Mouse (Mus musculus) limb, embryonic 12.5 days (tissue): ENCODE results near the gene Ly6g5c. TPM values are rescaled to one million over a fixed set of nuclear protein-coding genes. Genes with fewer than 3 reads are reported as not detected.
A peak's percentile ranks its signal among the peaks of the same experiment; 100 is the strongest.

ENCODE experiments used
- ATAC-seq: fragments of 200-750 bp; cut with Nextera tagmentation; 2 replicates; pipeline ENCODE4 v1.8.0; 2017; ENCODE audit warnings: low read depth, moderate TSS enrichment; ENCODE audit not compliant: insufficient number of reproducible peaks, insufficient read depth, low FRiP score, low TSS enrichment
- H3K27ac ChIP-seq: fragments of 300-500 bp; sonication (generic); 2 replicates; pipeline ENCODE4 v1.5.1; 2016; ENCODE audit warnings: mild to moderate bottlenecking, moderate library complexity
- H3K27me3 ChIP-seq: fragments of 300-500 bp; sonication (generic); 2 replicates; pipeline ENCODE4 v1.6.1; 2016; ENCODE audit warnings: mild to moderate bottlenecking, moderate library complexity
- H3K36me3 ChIP-seq: fragments of 300-500 bp; sonication (generic); 2 replicates; pipeline ENCODE4 v1.6.1; 2016; ENCODE audit warnings: mild to moderate bottlenecking, moderate library complexity
- H3K4me1 ChIP-seq: fragments of 300-500 bp; sonication (generic); replicated peaks from 2 replicates; pipeline ENCODE4 v1.6.1; 2016
- H3K4me2 ChIP-seq: fragments of 300-500 bp; sonication (generic); 2 replicates; pipeline ENCODE4 v1.6.1; 2016; ENCODE audit warnings: mild to moderate bottlenecking, moderate library complexity
- H3K4me3 ChIP-seq: fragments of 300-500 bp; sonication (generic); replicated peaks from 2 replicates; pipeline ENCODE4 v1.5.1; 2016; ENCODE audit warnings: mild to moderate bottlenecking
- H3K9ac ChIP-seq: fragments of 300-500 bp; sonication (generic); replicated peaks from 2 replicates; pipeline ENCODE4 v1.6.1; 2016; ENCODE audit warnings: mild to moderate bottlenecking, moderate library complexity
- H3K9me3 ChIP-seq: fragments of 300-500 bp; sonication (generic); 2 replicates; pipeline ENCODE4 v1.6.1; 2016; ENCODE audit warnings: mild to moderate bottlenecking, moderate library complexity
- WGBS: fragments of 180-500 bp; shearing (Covaris S2); methylation state at CpG from one replicate; pipeline ENCODE4 v1.1.7; 2016; 5-methylcytosine and 5-hydroxymethylcytosine counted together
- polyA plus RNA-seq: library from polyadenylated mRNA; unstranded; fragments of >200 nt; fragmentation: Nextera tagmentation; extraction: Ambion mirVana; gene quantifications from 2 replicates; pipeline ENCODE4 v1.2.1, GENCODE M21; 2016

Ly6g5c gene
- polyA plus RNA-seq, 1 experiment from 2014 or later: not detected

GRCm38 (mm10) chr17:35128996-35129395 lies 20.9 kb downstream of the Ly6g5c start:
- Histone ChIP-seq H3K27ac (no peak overlapping the region), H3K4me2 (no peak overlapping the region), H3K4me1 (peaks cover 29% of the 10 kb centered on the region), H3K9me3 (no peaks in the 10 kb centered on the region), H3K36me3 (peaks cover 34% of the 10 kb centered on the region), H3K4me3 (no peak overlapping the region), H3K27me3 (no peaks in the 10 kb centered on the region), H3K9ac (peak overlapping the region; percentile 18; the same call in 1 of the 2 replicates)
- ATAC-seq: no peak
- 71% methylated on average over 11 of the region's 11 CpGs for WGBS

- Histone ChIP-seq H3K27me3 (no peaks in the 10 kb centered on the region), H3K27ac (no peak overlapping the region), H3K4me2 (no peak overlapping the region), H3K9me3 (no peaks in the 10 kb centered on the region), H3K9ac (no peak overlapping the region), H3K4me3 (no peak overlapping the region), H3K36me3 (peaks cover 24% of the 10 kb centered on the region), H3K4me1 (peaks cover 19% of the 10 kb centered on the region)
- WGBS: 93% methylated on average over 8 of the region's 8 CpGs
- no peak for ATAC-seq
Measured at GRCm38 (mm10) chr17:35131038-35131437, 23.0 kb downstream of the Ly6g5c start.

- no peak for ATAC-seq
- Histone ChIP-seq H3K4me2 (no peak within 1 kb of the TSS), H3K27ac (no peak within 1 kb of the TSS), H3K9ac (no peak within 1 kb of the TSS), H3K4me3 (no peak within 1 kb of the TSS), H3K9me3 (no peaks in the 10 kb centered on the region), H3K4me1 (peaks cover 23% of the 10 kb centered on the region), H3K27me3 (no peaks in the 10 kb centered on the region), H3K36me3 (peaks cover 24% of the 10 kb centered on the region)
- 85% methylated on average over 15 of the region's 15 CpGs for WGBS
Measured at GRCm38 (mm10) chr17:35131500-35132173, 23.6 kb downstream of the Ly6g5c start, which contains the start of gene Apom. Gene Apom, minus strand, starts transcription at chr17:35132050.

GRCm38 (mm10) chr17:35132174-35132560 lies 24.1 kb downstream of the Ly6g5c start:
- Histone ChIP-seq H3K4me2 (no peak overlapping the region), H3K27ac (no peak overlapping the region), H3K4me1 (peaks cover 23% of the 10 kb centered on the region), H3K36me3 (peaks cover 24% of the 10 kb centered on the region), H3K4me3 (no peak overlapping the region), H3K9me3 (no peaks in the 10 kb centered on the region), H3K9ac (no peak overlapping the region), H3K27me3 (no peaks in the 10 kb centered on the region)
- ATAC-seq: no peak
- WGBS: 82% methylated on average over 3 of the region's 3 CpGs

- no peak overlapping the region for H3K4me3 ChIP-seq
- 93% methylated on average over 7 of the region's 7 CpGs for WGBS
Measured at GRCm38 (mm10) chr17:35133517-35133916, 25.4 kb downstream of the Ly6g5c start.

GRCm38 (mm10) chr17:35134801-35135590 lies 26.9 kb downstream of the Ly6g5c start, which contains the start of gene Bag6:
Gene Bag6, plus strand, starts transcription at chr17:35135178.
- under 1% methylated on average over 66 of the region's 66 CpGs for WGBS

More at GRCm38 (mm10) chr17:35133517-35133916, 25.4 kb downstream of the Ly6g5c start:
- Histone ChIP-seq H3K36me3 (peaks cover 25% of the 10 kb centered on the region), H3K4me2 (no peak overlapping the region), H3K27me3 (no peaks in the 10 kb centered on the region), H3K9me3 (no peaks in the 10 kb centered on the region), H3K9ac (no peak overlapping the region), H3K4me1 (peaks cover 18% of the 10 kb centered on the region), H3K27ac (no peak overlapping the region)
- ATAC-seq: no peak

GRCm38 (mm10) chr17:35135591-35136320 lies 27.7 kb downstream of the Ly6g5c start:
- peak overlapping the region; percentile 91 for H3K27ac ChIP-seq
- ATAC-seq: peak; percentile 42
- 1% methylated on average over 43 of the region's 43 CpGs for WGBS

More at GRCm38 (mm10) chr17:35134801-35135590, 26.9 kb downstream of the Ly6g5c start, which contains the start of gene Bag6:
- Histone ChIP-seq H3K4me2 (peak within 1 kb of the TSS; percentile 96), H3K36me3 (peaks cover 27% of the 10 kb centered on the region), H3K4me1 (peaks cover 15% of the 10 kb centered on the region), H3K4me3 (peak within 1 kb of the TSS; percentile 79), H3K27ac (peak within 1 kb of the TSS; percentile 91), H3K27me3 (no peaks in the 10 kb centered on the region), H3K9me3 (no peaks in the 10 kb centered on the region), H3K9ac (peak within 1 kb of the TSS; percentile 81)
- peak; percentile 90 for ATAC-seq

GRCm38 (mm10) chr17:35139269-35139668 lies 31.2 kb downstream of the Ly6g5c start:
- H3K4me3 ChIP-seq: no peak overlapping the region
- H3K4me2 ChIP-seq: no peak overlapping the region
- 89% methylated on average over 3 of the region's 3 CpGs for WGBS
- H3K27ac ChIP-seq: no peak overlapping the region
- peaks cover 66% of the 10 kb centered on the region for H3K36me3 ChIP-seq
- no peak for ATAC-seq
- peaks cover 15% of the 10 kb centered on the region for H3K4me1 ChIP-seq
- H3K9me3 ChIP-seq: no peaks in the 10 kb centered on the region
- no peaks in the 10 kb centered on the region for H3K27me3 ChIP-seq
- H3K9ac ChIP-seq: 0 out of 2 replicates have a peak overlapping the region, but pooled peaks have one; percentile 31

More at GRCm38 (mm10) chr17:35135591-35136320, 27.7 kb downstream of the Ly6g5c start:
- Histone ChIP-seq H3K36me3 (peaks cover 31% of the 10 kb centered on the region), H3K4me1 (peaks cover 15% of the 10 kb centered on the region), H3K9ac (peak overlapping the region; percentile 81), H3K9me3 (no peaks in the 10 kb centered on the region), H3K27me3 (no peaks in the 10 kb centered on the region), H3K4me3 (peak overlapping the region; percentile 79), H3K4me2 (peak overlapping the region; percentile 96)

- Histone ChIP-seq H3K27me3 (no peaks in the 10 kb centered on the region), H3K4me3 (no peak overlapping the region; the same call in 1 of the 2 replicates), H3K27ac (no peak overlapping the region), H3K9me3 (no peaks in the 10 kb centered on the region), H3K4me2 (no peak overlapping the region), H3K36me3 (peaks cover 79% of the 10 kb centered on the region), H3K4me1 (peaks cover 15% of the 10 kb centered on the region), H3K9ac (no peak overlapping the region)
- no peak for ATAC-seq
- 80% methylated on average over 16 of the region's 16 CpGs for WGBS
Measured at GRCm38 (mm10) chr17:35140490-35140996, 32.5 kb downstream of the Ly6g5c start.

GRCm38 (mm10) chr17:35141971-35142370 lies 33.9 kb downstream of the Ly6g5c start:
- H3K36me3 ChIP-seq: peaks cover 93% of the 10 kb centered on the region
- no peaks in the 10 kb centered on the region for H3K27me3 ChIP-seq
- peaks cover 6% of the 10 kb centered on the region for H3K4me1 ChIP-seq
- no peak overlapping the region for H3K9ac ChIP-seq
- H3K9me3 ChIP-seq: no peaks in the 10 kb centered on the region
- WGBS: 93% methylated on average over 6 of the region's 6 CpGs
- H3K4me2 ChIP-seq: no peak overlapping the region
- no peak for ATAC-seq
- H3K27ac ChIP-seq: no peak overlapping the region
- no peak overlapping the region for H3K4me3 ChIP-seq
